Mouse (Mus musculus) C3H10T1/2 (cell line): ENCODE results near the gene Kdm6a. TPM values are rescaled to one million over a fixed set of nuclear protein-coding genes. Genes with fewer than 3 reads are reported as not detected.

ENCODE experiments used
- polyA plus RNA-seq, 2 experiments: library from polyadenylated mRNA; unstranded; fragments of >200 nt; fragmentation: generic; extraction: Trizol; gene quantifications; one replicate each; pipeline ENCODE4 v1.2.1; 2012; ENCODE audit warnings: missing spikeins in 2 of 2

Kdm6a gene
- polyA plus RNA-seq: 1 to 10 TPM in 1 of 2 experiments, under 1 TPM in 1; 0.16 to 3.6 TPM

DNA sequence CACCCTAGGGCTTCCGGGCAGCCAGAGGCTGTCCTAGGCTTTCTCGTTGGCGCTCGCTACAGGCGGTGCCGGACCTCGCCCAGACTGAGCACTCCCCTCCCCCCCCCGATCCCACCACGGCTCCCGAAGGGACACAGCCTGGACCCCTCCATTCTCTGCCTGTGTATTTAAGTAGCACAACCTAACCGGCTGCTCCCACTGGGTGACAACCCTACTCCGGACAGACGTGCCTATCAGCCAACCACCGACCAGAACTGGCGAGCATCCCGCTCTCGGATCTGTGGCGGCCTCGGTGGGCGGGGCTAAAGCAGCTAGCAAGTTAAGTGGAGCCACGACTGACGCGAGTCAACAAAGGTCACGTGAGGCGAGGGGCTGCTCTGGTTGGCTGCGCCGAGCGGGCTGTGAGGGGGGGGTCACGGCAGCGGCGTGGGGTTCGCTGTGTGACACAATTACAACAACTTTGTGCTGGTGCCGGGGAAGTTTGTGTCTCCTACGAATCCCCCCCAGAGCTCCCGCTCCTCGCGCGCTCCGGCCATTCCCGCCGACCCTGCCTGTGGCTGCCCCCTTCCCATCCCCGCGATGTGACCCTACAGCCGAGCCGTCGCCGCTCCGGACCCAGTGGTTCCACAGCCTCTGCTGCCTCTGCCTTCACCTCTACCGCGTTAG, at the start of gene Kdm6a:
TSS of gene Kdm6a (plus strand) at position 384 of the 666 bp plus-strand sequence.

DNA sequence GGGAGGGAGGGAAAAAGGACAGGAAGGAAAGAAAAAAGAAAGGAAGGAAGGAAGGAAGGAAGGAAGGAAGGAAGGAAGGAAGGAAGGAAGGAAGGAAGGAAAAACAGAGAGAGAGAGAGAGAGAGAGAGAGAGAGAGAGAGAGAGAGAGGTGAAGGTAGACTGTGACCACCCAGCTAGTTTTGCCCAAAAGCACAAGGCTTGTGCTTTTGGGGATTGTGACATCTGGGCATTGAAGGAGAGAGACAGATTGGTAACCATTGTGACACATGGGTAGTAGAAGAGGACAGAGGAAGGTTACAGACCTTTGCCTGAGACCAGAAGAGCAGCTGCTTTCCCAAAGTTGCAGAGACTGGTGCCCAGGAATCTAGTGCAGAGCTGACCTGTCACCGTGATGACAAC, 16.8 kb upstream of the Kdm6a start, which contains the start of gene Dusp21:
TSS of gene Dusp21 (plus strand) at position 301 of the 400 bp plus-strand sequence.

Other genes with a start within 250 kb of the Kdm6a start
- gene Dusp21, start 16.7 kb upstream of the Kdm6a start, polyA plus RNA-seq: not detected